Mouse (Mus musculus) stomach, postnatal 0 days (tissue): ENCODE results near the gene Gm45140.

Experiments
- CTCF ChIP-seq: IDR thresholded peaks from 2 replicates; pipeline ENCODE4 v1.5.1; 2016; ENCODE audit warnings: antibody characterized with exemption, low read depth, mild to moderate bottlenecking, moderate library complexity
- EP300 ChIP-seq: optimal IDR thresholded peaks from 2 replicates; pipeline ENCODE3; 2016; ENCODE audit warnings: antibody characterized with exemption

DNA sequence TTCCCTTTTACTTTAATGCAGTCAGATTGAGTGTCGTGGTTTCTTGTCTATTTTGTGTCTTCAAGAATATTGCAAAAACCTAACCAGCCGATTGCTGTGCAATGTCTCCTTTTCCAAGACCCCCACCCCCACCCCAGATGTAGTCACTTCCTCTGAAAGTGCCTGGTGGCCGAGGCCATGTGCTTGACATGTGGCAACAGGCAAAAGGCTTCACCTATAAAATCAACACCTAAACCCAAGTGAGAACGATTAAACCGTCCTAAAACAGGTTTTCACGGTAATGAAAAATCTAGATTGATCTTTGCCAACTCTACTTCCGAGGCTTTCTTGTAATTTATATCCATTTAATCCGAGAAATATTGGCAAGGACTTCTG is 14.2 kb upstream of the Gm45140 start:
- no peak for TF ChIP-seq EP300
- no peak for TF ChIP-seq CTCF
